ENCODE assay signal across 28 mouse cellular contexts in the genomic region with DNA sequence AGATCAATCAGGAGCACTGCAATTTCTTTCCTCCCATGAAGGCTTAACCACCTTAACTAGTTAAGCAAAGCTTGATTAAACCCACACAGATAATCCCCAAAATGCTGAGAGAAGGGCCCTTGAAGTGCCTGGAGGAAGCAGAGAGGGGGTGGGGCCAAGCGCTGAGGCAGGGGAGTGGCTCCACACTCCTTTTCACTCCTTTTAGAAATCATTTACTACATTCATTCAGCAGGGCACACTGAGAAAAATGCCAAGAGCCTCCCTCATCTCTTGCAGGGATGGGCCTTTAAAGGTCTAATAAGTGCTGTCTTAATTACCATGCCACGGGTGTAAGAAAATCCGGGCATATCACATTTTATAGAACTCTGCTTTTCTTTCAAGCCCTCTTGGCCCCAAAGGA. TPM values are rescaled to one million over a fixed set of nuclear protein-coding genes. Genes with fewer than 3 reads are reported as not detected.
DNase-seq lines count a peak whose midpoint lies in the region; ATAC-seq and TF ChIP-seq lines count a peak whose summit lies in the region.
"Had no signal": no experiment of that assay in that cellular context is flagged by ENCODE, and none has a peak within 500 bp of the region (broad histone marks: within the 10 kb centered on the region; RNA-seq: fewer than 3 reads in every experiment).

No protein-coding gene starts in this region.

- no peak for DNase-seq in intestine, embryonic 14.5 days (ENCODE audit: low spot score)
- peak; percentile 51 for DNase-seq in lung, embryonic 14.5 days
- no peak for DNase-seq in lung, postnatal 25 days (ENCODE audit: low spot score)
- DNase-seq in retina, postnatal 1 day: peak; percentile 23
- no peak for DNase-seq in retina, embryonic 14.5 days (ENCODE audit: low spot score)
- no peak for DNase-seq in thymus, adult 18-20 months
- DNase-seq: adrenal gland, postnatal 14 days; cerebellum, adult 11-12 months; cerebellum, adult 9-11 months; gastrocnemius, adult 2 months; gastrocnemius, postnatal 36 days; heart, adult 18-20 months; heart, postnatal 36 days; liver, embryonic 13.5 days; lung, adult 18-20 months; thymus, postnatal 4 days had no signal

- TF ChIP-seq CTCF in intestine, postnatal 0 days (IDR thresholded peaks at IDR 0.05; ENCODE audit: low read depth): no peak
- no peak for TF ChIP-seq CTCF in lung, embryonic 14.5 days (IDR thresholded peaks at IDR 0.05; ENCODE audit: low read depth)

- no peaks in the 10 kb centered on the region for H3K9me3 ChIP-seq in intestine, embryonic 14.5 days (ENCODE audit: control insufficient read depth, low read length)
- H3K9me3 ChIP-seq in intestine, postnatal 0 days (ENCODE audit: control insufficient read depth): no peaks in the 10 kb centered on the region
- H3K9me3 ChIP-seq in lung, embryonic 14.5 days (ENCODE audit: low read depth, low read length): no peaks in the 10 kb centered on the region
- H3K9me3 ChIP-seq: forebrain, embryonic 15.5 days; hindbrain, embryonic 12.5 days; limb, embryonic 10.5 days; limb, embryonic 15.5 days; liver, embryonic 13.5 days; midbrain, embryonic 12.5 days; neural tube, embryonic 12.5 days had no signal

- H3K9ac ChIP-seq in intestine, embryonic 14.5 days (ENCODE audit: low read length): no peak overlapping the region
- H3K9ac ChIP-seq in intestine, postnatal 0 days (ENCODE audit: low read depth, low read length): no peak overlapping the region
- H3K9ac ChIP-seq in lung, embryonic 14.5 days: no peak overlapping the region
- H3K9ac ChIP-seq: forebrain, embryonic 15.5 days; hindbrain, embryonic 12.5 days; limb, embryonic 15.5 days; liver, embryonic 13.5 days; midbrain, embryonic 12.5 days; neural tube, embryonic 12.5 days had no signal

- no peak overlapping the region for H3K4me3 ChIP-seq in intestine, embryonic 14.5 days (ENCODE audit: low read depth, low read length)
- no peak overlapping the region for H3K4me3 ChIP-seq in intestine, postnatal 0 days (ENCODE audit: low read depth, low read length)
- H3K4me3 ChIP-seq in lung, embryonic 14.5 days (ENCODE audit: low read depth, low read length): no peak overlapping the region
- H3K4me3 ChIP-seq: erythroblast, embryonic 14.5 days; forebrain, embryonic 15.5 days; gastrocnemius, adult 2 months; hindbrain, embryonic 12.5 days; limb, embryonic 10.5 days; limb, embryonic 15.5 days; liver, embryonic 13.5 days; midbrain, embryonic 12.5 days; myocyte; neural tube, embryonic 12.5 days had no signal

- no peaks in the 10 kb centered on the region for H3K36me3 ChIP-seq in intestine, embryonic 14.5 days (ENCODE audit: control insufficient read depth, insufficient read depth, low read length)
- H3K36me3 ChIP-seq in intestine, postnatal 0 days (ENCODE audit: control insufficient read depth, insufficient read depth): no peaks in the 10 kb centered on the region
- no peaks in the 10 kb centered on the region for H3K36me3 ChIP-seq in lung, embryonic 14.5 days (ENCODE audit: insufficient read depth)
- H3K36me3 ChIP-seq: forebrain, embryonic 15.5 days; hindbrain, embryonic 12.5 days; limb, embryonic 10.5 days; limb, embryonic 15.5 days; liver, embryonic 13.5 days; midbrain, embryonic 12.5 days; neural tube, embryonic 12.5 days had no signal

- H3K27ac ChIP-seq in intestine, embryonic 14.5 days (ENCODE audit: low read depth): peak overlapping the region; percentile 34; the same call in 1 of the 2 replicates
- no peak overlapping the region for H3K27ac ChIP-seq in intestine, postnatal 0 days (ENCODE audit: low read depth, low read length)
- peak overlapping the region; percentile 15; the same call in 1 of the 2 replicates for H3K27ac ChIP-seq in lung, embryonic 14.5 days (ENCODE audit: low read depth)
- H3K27ac ChIP-seq: forebrain, embryonic 15.5 days; gastrocnemius, adult 2 months; hindbrain, embryonic 12.5 days; hindbrain, postnatal 0 days; limb, embryonic 10.5 days; limb, embryonic 15.5 days; liver, embryonic 13.5 days; midbrain, embryonic 12.5 days; neural tube, embryonic 12.5 days had no signal

- no peak for ATAC-seq in intestine, embryonic 14.5 days (replicated peaks; ENCODE audit: low FRiP score, low TSS enrichment, low read depth)
- no peak for ATAC-seq in intestine, postnatal 0 days
- ATAC-seq in lung, embryonic 14.5 days (ENCODE audit: insufficient read depth): no peak
- ATAC-seq: CD4-positive, CD25-positive, alpha-beta regulatory T cell, adult 4 months; forebrain, embryonic 15.5 days; hindbrain, postnatal 0 days had no signal

- H3K4me2 ChIP-seq in intestine, embryonic 14.5 days (ENCODE audit: low read length): no peak overlapping the region
- H3K4me2 ChIP-seq in intestine, postnatal 0 days (replicated peaks; ENCODE audit: low read depth): no peak overlapping the region
- H3K4me2 ChIP-seq in lung, embryonic 14.5 days: no peak overlapping the region; the same call in 1 of the 2 replicates
- H3K4me2 ChIP-seq: forebrain, embryonic 15.5 days; heart, embryonic 11.5 days; hindbrain, embryonic 12.5 days; limb, embryonic 15.5 days; liver, embryonic 13.5 days; midbrain, embryonic 12.5 days; neural tube, embryonic 12.5 days had no signal

- H3K4me1 ChIP-seq in intestine, embryonic 14.5 days (replicated peaks; ENCODE audit: control insufficient read depth, insufficient read depth, low read length): peaks cover 12% of the 10 kb centered on the region
- H3K4me1 ChIP-seq in intestine, postnatal 0 days (replicated peaks; ENCODE audit: control insufficient read depth, insufficient read depth, low read length): no peaks in the 10 kb centered on the region
- 0 out of 2 replicates have a peak, but pooled peaks cover 4% of the 10 kb centered on the region for H3K4me1 ChIP-seq in lung, embryonic 14.5 days (ENCODE audit: insufficient read depth)
- H3K4me1 ChIP-seq: limb, embryonic 15.5 days; liver, embryonic 13.5 days; neural tube, embryonic 12.5 days had no signal

- H3K27me3 ChIP-seq in intestine, embryonic 14.5 days (replicated peaks; ENCODE audit: control insufficient read depth, insufficient read depth, low read length): no peaks in the 10 kb centered on the region
- no peaks in the 10 kb centered on the region for H3K27me3 ChIP-seq in intestine, postnatal 0 days (replicated peaks; ENCODE audit: control insufficient read depth, insufficient read depth, low read length)
- no peaks in the 10 kb centered on the region for H3K27me3 ChIP-seq in lung, embryonic 14.5 days (ENCODE audit: insufficient read depth, low read length)
- H3K27me3 ChIP-seq: forebrain, embryonic 15.5 days; hindbrain, embryonic 12.5 days; limb, embryonic 15.5 days; midbrain, embryonic 12.5 days; neural tube, embryonic 12.5 days had no signal

- WGBS in intestine, embryonic 14.5 days: 10% methylated on average over 3 of the region's 3 CpGs
- WGBS in intestine, postnatal 0 days: 16% methylated on average over 3 of the region's 3 CpGs
- 12% methylated on average over 3 of the region's 3 CpGs for WGBS in lung, embryonic 14.5 days

RNA-seq across cellular contexts. Expression of a gene that starts 10.2 kb away (rescaled TPM):
- polyA plus RNA-seq in intestine, embryonic 14.5 days (2014; fragmentation: Nextera tagmentation; extraction: Ambion mirVana): 3.6 and 4.1 TPM in 2 replicates
- 2.9 and 3.1 TPM in 2 replicates for polyA plus RNA-seq in intestine, postnatal 0 days (2015; fragmentation: Nextera tagmentation; extraction: Ambion mirVana)
- polyA plus RNA-seq in lung, embryonic 14.5 days (2014; fragmentation: Nextera tagmentation; extraction: Ambion mirVana): 2.8 and 2.9 TPM in 2 replicates
- polyA plus RNA-seq: CD4-positive, CD25-positive, alpha-beta regulatory T cell, adult 4 months; erythroblast, embryonic 14.5 days; liver, embryonic 13.5 days had no signal

Comparison
In these comparisons a context has a peak if more than half of its experiments do, and no peak if none do; other contexts are left out.
1. DNase-seq: peak in lung, embryonic 14.5 days (single experiment) and retina, postnatal 1 day (single experiment); none in intestine, embryonic 14.5 days (single experiment), lung, postnatal 25 days (single experiment), retina, embryonic 14.5 days (single experiment) and thymus, adult 18-20 months (0 of 2).